Mouse (Mus musculus): ENCODE measurements around the gene Itgb5. TPM values are rescaled to one million over a fixed set of nuclear protein-coding genes. Genes with fewer than 3 reads are reported as not detected.

The Itgb5 gene
- polyA plus RNA-seq (2014; fragmentation: Illumina TruSeq; extraction: RNeasy Lipid Tissue Mini Kit (QIAGEN cat#74804); ENCODE audit: low replicate concordance), result 37.5 TPM

DNA sequence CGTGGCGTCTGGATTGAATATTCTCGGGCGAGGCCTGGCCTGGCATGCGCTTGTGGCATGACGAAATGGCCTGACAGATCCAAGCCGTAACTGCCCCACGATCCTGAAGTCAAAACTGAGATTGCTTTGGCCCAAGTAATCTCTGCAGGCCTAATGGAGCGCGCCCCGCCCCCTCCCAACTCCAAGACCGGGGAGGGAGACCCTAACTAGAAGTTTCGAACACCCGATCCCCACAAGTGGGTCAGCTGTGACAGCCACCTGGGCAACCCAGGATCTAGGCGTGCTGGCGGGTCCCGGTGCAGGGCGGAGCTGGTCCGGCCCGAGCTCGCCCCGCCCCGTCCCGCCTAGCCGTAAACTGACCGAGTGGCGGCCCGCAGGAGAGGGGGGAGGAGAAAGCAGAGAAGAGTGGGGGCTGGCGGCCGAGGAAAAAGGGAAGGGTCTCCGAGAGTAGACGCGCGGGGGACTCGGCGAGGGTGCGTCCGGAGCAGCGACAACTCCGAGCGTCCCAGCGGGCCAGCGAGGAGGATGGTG, at the start of gene Itgb5:
Gene Itgb5 (plus strand): TSS at position 365 of the 531 bp plus-strand sequence.

DNA sequence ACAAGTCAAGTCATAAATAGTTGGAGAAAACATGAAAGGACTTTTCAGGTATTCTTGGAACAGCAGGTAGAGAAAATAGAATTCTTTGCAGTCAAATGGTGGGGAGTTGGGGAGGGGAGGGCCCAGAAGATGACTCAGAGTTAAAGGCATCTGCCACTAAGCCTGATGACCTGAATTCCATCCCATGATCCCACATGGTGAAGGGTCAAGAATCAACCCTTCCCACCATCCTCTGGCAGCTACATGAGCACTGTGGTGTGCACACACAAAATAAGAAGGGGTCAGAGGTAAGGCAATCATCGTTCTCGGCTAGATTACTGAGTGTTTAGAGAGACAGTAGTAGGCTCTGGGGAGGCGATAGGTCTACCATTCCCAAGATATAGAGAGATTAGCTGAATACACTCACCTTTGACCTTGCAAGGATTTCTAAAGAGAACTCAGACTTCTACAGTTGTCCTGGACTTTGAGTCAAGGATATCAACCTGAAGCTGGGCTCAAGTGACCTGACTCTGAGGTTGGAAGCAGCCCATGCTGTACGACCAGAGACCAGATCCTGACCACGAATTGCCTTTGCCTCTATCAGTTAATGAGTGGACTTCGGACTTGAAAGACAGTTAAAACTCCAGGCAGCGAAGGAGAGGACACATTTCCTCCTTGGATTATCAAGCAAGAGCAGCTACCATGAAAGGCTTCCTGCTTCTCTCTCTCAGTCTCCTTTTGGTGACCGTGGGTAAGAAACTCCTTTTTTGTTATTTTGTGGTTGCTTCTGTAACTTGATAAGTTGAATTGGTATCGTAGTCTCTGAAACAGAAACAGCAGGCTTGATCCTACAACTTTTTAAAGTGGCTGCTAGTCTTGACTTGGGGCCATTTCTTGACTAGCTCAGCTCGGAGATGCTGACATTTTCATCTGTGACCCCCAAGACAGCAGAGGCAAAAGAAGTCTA, 35.3 kb upstream of the Itgb5 start, which contains the start of gene Muc13:
Gene Muc13 (plus strand): TSS at position 192 of the 946 bp plus-strand sequence.

GRCm38 (mm10) chr16:33966538-33967282, 137.2 kb downstream of the Itgb5 start, which contains the start of gene Umps:
TSS of gene Umps (minus strand) at chr16:33967038.

Other genes starting within 250 kb of the Itgb5 start
- gene Heg1, start 145.3 kb upstream of the Itgb5 start, polyA plus RNA-seq (2014; fragmentation: Illumina TruSeq; extraction: RNeasy Lipid Tissue Mini Kit (QIAGEN cat#74804); ENCODE audit: low replicate concordance), result 5.5 TPM
- gene Muc13, start 35.6 kb upstream of the Itgb5 start, polyA plus RNA-seq (2014; fragmentation: Illumina TruSeq; extraction: RNeasy Lipid Tissue Mini Kit (QIAGEN cat#74804); ENCODE audit: low replicate concordance), result 847 TPM
- 6.9 TPM for gene Umps, start 137.4 kb downstream of the Itgb5 start, polyA plus RNA-seq (2014; fragmentation: Illumina TruSeq; extraction: RNeasy Lipid Tissue Mini Kit (QIAGEN cat#74804); ENCODE audit: low replicate concordance)

Measured in small intestine, adult 10 weeks (tissue).